Mouse (Mus musculus) cortical plate, adult 2 months (tissue): Measurements from ENCODE around the gene Sfta2. TPM values are rescaled to one million over a fixed set of nuclear protein-coding genes. Genes with fewer than 3 reads are reported as not detected.

Experiments used
- H3K27ac ChIP-seq: fragments of 200-500 bp; 2 replicates; pipeline ENCODE4 v1.5.1; 2012; ENCODE audit warnings: low read length, control low read depth, inconsistent platforms; ENCODE audit not compliant: insufficient read depth
- H3K4me1 ChIP-seq: fragments of 200-500 bp; 2 replicates; pipeline ENCODE4 v1.6.1; 2011; ENCODE audit warnings: low read length; ENCODE audit not compliant: control insufficient read depth, insufficient read depth
- H3K4me3 ChIP-seq: fragments of 200-500 bp; 2 replicates; pipeline ENCODE4 v1.5.1; 2011; ENCODE audit warnings: mild to moderate bottlenecking, low read length, control low read depth; ENCODE audit not compliant: insufficient read depth
- CTCF ChIP-seq: fragments of 200-500 bp; IDR thresholded peaks from 2 replicates; pipeline ENCODE4 v1.5.1; 2011; ENCODE audit warnings: mild to moderate bottlenecking, control low read depth, low read length; ENCODE audit not compliant: insufficient read depth; ENCODE audit errors: extremely low read depth
- POLR2A ChIP-seq: fragments of 200-500 bp; IDR thresholded peaks from 2 replicates; pipeline ENCODE4 v1.6.1; 2011; ENCODE audit warnings: mild to moderate bottlenecking, low read length, control low read depth; ENCODE audit not compliant: insufficient read depth; ENCODE audit errors: extremely low read depth
- polyA plus RNA-seq: library from polyadenylated mRNA; depleted of rRNA; stranded (reverse); fragments of >200 nt; gene quantifications from 2 replicates; pipeline ENCODE4 v1.2.3, GENCODE M21; 2012; rRNA removed

Sfta2 gene
- not detected in 2 replicates for polyA plus RNA-seq

DNA sequence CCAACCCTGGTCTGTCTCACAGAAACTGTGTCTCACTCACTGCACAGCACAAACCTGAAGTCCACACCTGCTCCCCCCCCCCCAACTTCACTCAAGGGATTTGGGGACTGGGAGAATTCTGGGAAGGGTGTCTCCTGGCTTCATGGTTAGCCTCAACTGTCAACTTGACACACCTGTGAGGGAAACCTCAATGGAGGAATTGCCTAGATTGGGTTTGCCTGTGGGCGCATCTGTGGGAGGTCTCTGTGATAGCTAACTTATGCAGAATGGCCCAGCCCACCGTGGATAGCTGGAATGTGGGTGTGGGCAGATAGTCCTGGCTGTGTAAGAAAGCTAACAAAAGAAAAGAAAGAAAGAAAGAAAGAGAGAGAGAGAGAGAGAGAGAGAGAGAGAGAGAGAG, at the start of gene Sfta2:
Gene Sfta2, plus strand, starts transcription at position 301 of the 400 bp plus-strand sequence.
- Histone ChIP-seq H3K4me3 (no peak within 1 kb of the TSS), H3K27ac (no peak within 1 kb of the TSS), H3K4me1 (no peaks in the 10 kb centered on the region)
- TF ChIP-seq POLR2A (no peak), CTCF (no peak)

DNA sequence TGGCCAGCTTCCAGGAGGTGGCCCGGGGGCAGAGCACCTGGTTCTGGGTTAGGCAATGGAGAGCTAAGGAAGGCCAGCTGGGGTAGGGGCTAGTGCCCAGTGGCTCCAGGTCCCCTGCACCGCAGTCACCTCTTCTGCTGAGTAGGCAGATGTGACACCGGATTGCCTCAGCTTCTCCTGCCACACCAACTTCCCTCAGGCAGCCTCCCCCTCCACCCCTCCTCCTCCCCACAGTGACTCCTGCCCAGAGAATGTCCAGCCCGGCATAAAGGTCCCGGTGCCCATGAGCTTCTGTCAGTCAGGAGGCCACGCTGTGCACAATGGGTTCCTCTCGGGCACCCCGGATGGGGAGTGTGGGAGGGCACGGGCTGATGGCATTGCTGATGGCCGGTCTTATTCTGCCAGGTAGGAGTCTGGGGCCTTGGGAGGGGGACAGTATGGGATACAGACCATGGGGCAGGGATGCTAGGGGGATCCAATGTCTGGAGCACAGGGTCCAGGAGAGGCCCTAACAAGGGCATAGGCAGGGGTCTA, 49.4 kb upstream of the Sfta2 start, which contains the start of gene Cdsn:
Gene Cdsn, plus strand, starts transcription at position 248 of the 534 bp plus-strand sequence.
- TF ChIP-seq CTCF, result no peak
- TF ChIP-seq POLR2A, result no peak
- H3K27ac ChIP-seq, result no peak within 1 kb of the TSS
- no peak within 1 kb of the TSS for H3K4me3 ChIP-seq
- H3K4me1 ChIP-seq, result peaks cover 2% of the 10 kb centered on the region; the same call in 1 of the 2 replicates

DNA sequence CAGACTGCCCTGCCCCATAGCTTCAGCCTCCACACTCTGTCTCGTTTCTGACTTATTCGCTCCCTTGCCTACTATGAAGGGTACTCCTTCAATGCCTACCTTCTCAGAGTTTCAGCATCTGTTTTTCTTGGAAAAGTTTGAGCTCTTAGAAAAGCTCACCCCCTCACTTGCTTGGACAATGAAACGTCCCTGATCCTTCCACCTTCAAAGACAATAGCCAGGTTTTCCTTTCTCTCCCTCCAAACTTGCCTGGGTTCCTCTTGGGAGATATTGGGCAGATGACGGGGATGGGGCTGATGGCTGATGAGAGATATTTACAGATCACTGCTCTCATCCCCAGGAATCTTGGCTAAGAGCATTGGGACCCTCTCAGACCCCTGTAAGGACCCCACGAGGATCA, 47.0 kb upstream of the Sfta2 start:
- H3K27ac ChIP-seq, result no peak overlapping the region
- TF ChIP-seq POLR2A, result no peak
- no peak for TF ChIP-seq CTCF
- no peak overlapping the region for H3K4me3 ChIP-seq
- peaks cover 2% of the 10 kb centered on the region; the same call in 1 of the 2 replicates for H3K4me1 ChIP-seq

DNA sequence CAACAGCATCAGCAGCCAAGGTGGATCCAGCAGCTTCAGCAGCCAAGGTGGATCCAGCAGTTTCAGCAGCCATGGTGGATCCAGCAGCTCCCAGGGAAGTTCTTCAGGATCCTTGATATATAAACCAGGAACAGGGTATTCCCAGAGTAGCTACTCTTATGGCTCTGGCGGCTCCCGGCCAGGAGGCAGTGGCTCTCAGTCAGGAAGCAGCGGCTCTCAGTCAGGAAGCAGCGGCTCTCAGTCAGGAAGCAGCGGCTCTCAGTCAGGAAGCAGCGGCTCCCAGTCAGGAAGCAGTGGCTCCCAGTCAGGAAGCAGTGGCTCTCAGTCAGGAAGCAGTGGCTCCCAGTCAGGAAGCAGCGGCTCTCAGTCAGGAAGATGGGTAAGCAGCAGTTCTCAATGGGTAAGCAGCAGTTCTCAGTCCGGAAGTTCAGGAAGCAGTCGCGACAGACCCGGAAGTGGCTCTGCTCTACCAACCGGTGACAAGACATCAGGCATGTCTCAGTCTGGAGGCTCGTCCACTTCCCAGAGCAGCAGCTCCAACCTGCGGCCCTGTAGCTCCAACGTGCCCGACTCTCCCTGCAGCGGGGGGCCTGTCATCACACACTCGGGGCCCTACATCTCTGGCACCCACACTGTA, 46.5 kb upstream of the Sfta2 start:
- Histone ChIP-seq H3K27ac (no peak overlapping the region), H3K4me3 (no peak overlapping the region), H3K4me1 (peaks cover under 1% of the 10 kb centered on the region; the same call in 1 of the 2 replicates)
- TF ChIP-seq POLR2A, result no peak
- no peak for TF ChIP-seq CTCF

DNA sequence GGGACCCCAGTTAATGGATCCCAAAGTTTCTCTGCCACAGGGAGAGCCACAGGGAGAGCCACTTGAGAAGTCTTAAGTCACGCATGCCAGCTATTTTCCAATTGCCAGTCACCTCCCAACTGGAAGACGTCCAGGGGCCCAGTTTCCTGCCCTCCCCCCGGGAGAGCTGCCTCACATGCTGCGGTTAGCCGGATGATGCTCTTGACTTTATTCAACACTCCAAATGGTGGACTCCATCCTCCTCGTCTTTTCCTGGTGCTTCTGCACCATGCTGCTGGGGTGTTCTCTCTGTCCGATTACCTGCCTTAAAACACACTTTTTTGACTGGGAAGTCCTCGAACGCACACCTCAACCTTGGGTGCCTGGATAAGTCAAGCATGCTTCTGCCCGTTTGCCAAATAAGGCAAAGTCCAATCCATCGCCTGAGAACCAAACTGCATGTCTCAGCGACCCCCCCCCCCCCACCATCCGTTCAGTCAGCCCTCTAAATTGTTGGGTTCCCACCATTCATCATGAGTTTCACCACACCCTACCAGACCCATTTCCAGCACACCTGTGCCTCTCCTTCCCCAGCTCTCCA, 45.1 kb upstream of the Sfta2 start:
- no peak for TF ChIP-seq POLR2A
- TF ChIP-seq CTCF, result no peak
- H3K4me1 ChIP-seq, result no peaks in the 10 kb centered on the region

DNA sequence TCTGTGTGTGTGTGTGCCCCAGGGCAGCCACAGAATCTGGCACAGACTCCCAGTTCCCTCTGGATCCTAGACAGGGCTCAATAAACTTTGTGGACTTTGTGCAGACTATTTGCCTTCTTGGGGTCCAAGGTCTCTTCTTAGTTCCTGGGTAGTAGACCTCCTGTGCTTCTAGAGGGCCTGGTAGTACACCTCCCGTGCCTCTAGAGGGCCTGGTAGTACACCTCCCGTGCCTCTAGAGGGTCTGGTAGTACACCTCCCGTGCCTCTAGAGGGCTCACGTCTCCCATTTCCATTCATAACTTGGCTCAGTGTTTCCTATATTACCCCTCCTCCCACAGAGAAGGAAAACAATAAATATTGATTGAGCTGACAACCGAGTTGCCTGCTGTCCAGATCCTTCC, 44.5 kb upstream of the Sfta2 start:
- no peak for TF ChIP-seq POLR2A
- TF ChIP-seq CTCF, result peak; percentile 79
- no peak overlapping the region for H3K4me3 ChIP-seq
- H3K27ac ChIP-seq, result no peak overlapping the region
- H3K4me1 ChIP-seq, result no peaks in the 10 kb centered on the region

More for the DNA sequence above, 45.1 kb upstream of the Sfta2 start:
- Histone ChIP-seq H3K4me3 (no peak overlapping the region), H3K27ac (no peak overlapping the region)

DNA sequence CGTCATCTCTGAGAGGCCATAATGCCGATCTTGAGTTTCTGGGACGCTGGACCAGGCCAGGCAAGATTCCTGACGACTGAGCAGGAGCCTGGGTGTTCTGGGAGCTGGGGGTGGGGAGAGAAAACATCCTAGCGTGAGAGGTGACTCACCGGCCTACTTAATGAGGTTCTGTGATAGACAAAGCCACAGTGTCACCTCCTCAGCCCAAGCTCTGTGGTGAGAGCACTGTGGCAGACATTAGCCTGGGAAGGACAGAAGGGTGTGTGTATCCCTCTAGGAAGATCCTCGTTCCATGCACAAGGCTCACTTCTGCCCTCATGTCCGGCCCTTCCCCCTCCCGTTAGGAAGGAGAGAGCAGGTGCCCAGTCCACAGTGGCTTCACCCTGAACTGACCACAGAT, 44.0 kb upstream of the Sfta2 start:
- H3K4me1 ChIP-seq, result no peaks in the 10 kb centered on the region
- TF ChIP-seq POLR2A (no peak), CTCF (no peak)
- no peak overlapping the region for H3K27ac ChIP-seq
- H3K4me3 ChIP-seq, result no peak overlapping the region

DNA sequence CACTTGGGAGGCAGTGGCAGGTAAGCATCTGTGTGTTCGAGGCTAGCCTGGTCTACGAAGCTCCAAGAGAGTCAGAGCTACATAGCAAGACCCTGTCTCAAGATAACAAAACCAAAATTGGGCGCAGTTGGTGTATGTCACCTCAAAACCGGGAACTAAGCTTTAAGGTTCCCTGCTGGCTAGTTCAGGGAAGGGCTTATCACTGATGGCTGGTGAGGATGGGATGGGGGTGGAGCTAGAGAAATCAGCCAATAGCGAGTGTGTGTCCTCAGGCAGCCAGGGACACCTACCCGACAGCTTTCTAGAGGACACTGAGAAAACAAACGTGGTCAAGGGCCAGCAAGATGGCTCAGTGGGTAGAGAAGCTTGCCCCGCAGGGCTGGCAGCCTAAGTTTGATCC, 43.1 kb upstream of the Sfta2 start:
- no peak overlapping the region for H3K27ac ChIP-seq
- no peak for TF ChIP-seq POLR2A
- TF ChIP-seq CTCF, result no peak

DNA sequence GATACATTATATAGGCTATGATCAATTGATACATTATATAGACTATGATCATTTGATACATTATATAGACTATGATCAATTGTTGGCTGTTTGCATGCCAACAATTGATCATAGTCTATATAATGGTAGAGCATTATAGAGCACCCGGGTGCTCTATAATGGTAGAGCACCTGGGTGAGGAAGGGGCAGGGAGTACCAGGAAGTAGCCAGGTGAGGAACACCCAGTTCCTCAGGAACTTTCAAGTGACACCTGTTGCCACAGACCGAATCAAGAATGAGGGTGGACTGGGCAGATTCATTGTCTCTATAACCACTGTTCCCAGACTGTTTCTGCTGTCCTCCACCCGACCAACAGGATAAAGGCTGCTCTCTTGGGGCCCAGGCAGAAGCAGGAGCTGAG, 34.2 kb upstream of the Sfta2 start, which contains the start of gene 2300002M23Rik:
Gene 2300002M23Rik, plus strand, starts transcription at position 301 of the 400 bp plus-strand sequence.
- Histone ChIP-seq H3K27ac (no peak within 1 kb of the TSS), H3K4me1 (no peaks in the 10 kb centered on the region), H3K4me3 (no peak within 1 kb of the TSS)
- no peak for TF ChIP-seq CTCF
- no peak for TF ChIP-seq POLR2A

More for the DNA sequence above, 43.1 kb upstream of the Sfta2 start:
- Histone ChIP-seq H3K4me3 (no peak overlapping the region), H3K4me1 (no peaks in the 10 kb centered on the region)

DNA sequence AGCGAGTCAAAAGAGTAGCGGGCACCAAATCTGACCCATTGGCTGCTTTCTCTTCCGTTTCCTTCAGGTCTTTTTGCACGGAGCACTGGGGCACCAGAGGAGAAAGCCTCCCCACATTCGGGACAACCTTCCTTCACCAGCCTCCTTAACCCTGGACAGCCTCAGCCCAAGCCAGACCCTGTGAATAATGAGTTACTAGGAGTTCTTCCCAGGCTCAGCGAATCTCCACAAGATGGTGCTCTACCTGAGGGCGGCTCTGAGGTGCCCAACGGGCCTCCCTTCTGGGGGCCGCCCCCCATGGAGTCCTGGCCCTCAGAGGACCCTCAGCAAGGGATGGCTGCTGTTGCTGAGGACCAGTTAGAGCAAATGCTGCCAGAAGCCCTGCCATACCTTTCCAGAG, 33.6 kb upstream of the Sfta2 start:
- Histone ChIP-seq H3K4me1 (no peaks in the 10 kb centered on the region), H3K4me3 (no peak overlapping the region), H3K27ac (no peak overlapping the region)
- no peak for TF ChIP-seq POLR2A
- TF ChIP-seq CTCF, result no peak
